Mouse (Mus musculus) liver, postnatal 0 days (tissue): Measurements from ENCODE around the gene Parp6. TPM values are rescaled to one million over a fixed set of nuclear protein-coding genes. Genes with fewer than 3 reads are reported as not detected.
A peak's percentile ranks its signal among the peaks of the same experiment; 100 is the strongest.

Source experiments
- ATAC-seq: fragments of 200-750 bp; cut with Nextera tagmentation; 2 replicates; pipeline ENCODE4 v1.8.0; 2017; ENCODE audit warnings: mild to moderate bottlenecking, moderate library complexity
- DNase-seq: peaks from one replicate; pipeline ENCODE4 v3.0.0-alpha.2; 2016
- H3K27ac ChIP-seq: fragments of 300-500 bp; sonication (generic); 2 replicates; pipeline ENCODE4 v1.5.1; 2014; ENCODE audit warnings: antibody characterized with exemption, moderate library complexity, mild to moderate bottlenecking, low read depth
- H3K27me3 ChIP-seq: fragments of 300-500 bp; sonication (generic); 2 replicates; pipeline ENCODE4 v1.6.1; 2014; ENCODE audit warnings: low read length, control low read depth, mixed read lengths; ENCODE audit not compliant: insufficient read depth
- H3K36me3 ChIP-seq: fragments of 300-500 bp; sonication (generic); replicated peaks from 2 replicates; pipeline ENCODE4 v1.6.1; 2014; ENCODE audit warnings: mild to moderate bottlenecking, control low read depth, low read length, moderate library complexity, mixed read lengths; ENCODE audit not compliant: insufficient read depth
- H3K4me1 ChIP-seq: fragments of 300-500 bp; sonication (generic); 2 replicates; pipeline ENCODE4 v1.6.1; 2014; ENCODE audit warnings: antibody characterized with exemption, mild to moderate bottlenecking, control low read depth; ENCODE audit not compliant: insufficient read depth
- H3K4me2 ChIP-seq: fragments of 300-500 bp; sonication (generic); 2 replicates; pipeline ENCODE4 v1.6.1; 2014; ENCODE audit warnings: low read depth, mild to moderate bottlenecking, low read length, moderate library complexity, mixed read lengths
- H3K4me3 ChIP-seq: fragments of 300-500 bp; sonication (generic); 2 replicates; pipeline ENCODE4 v1.5.1; 2014; ENCODE audit warnings: low read depth, low read length
- H3K9ac ChIP-seq: fragments of 300-500 bp; sonication (generic); replicated peaks from 2 replicates; pipeline ENCODE4 v1.6.1; 2014; ENCODE audit warnings: mild to moderate bottlenecking, moderate library complexity
- H3K9me3 ChIP-seq: fragments of 300-500 bp; sonication (generic); 2 replicates; pipeline ENCODE4 v1.6.1; 2016; ENCODE audit warnings: mild to moderate bottlenecking, control low read depth, low read length, mixed read lengths
- CTCF ChIP-seq: sonication (generic); IDR thresholded peaks from 2 replicates; pipeline ENCODE4 v1.5.1; 2016; ENCODE audit warnings: antibody characterized with exemption, low read depth
- EP300 ChIP-seq: IDR thresholded peaks from 2 replicates; pipeline ENCODE4 v1.6.1; 2016; ENCODE audit warnings: antibody characterized with exemption, low read depth, mild to moderate bottlenecking
- WGBS: fragments of 180-500 bp; shearing (Covaris S2); extraction: QIAGEN DNeasy Blood & Tissue Kit; methylation state at CpG from one replicate; pipeline ENCODE4 v1.1.7; 2014; ENCODE audit not compliant: insufficient replicate concordance; 5-methylcytosine and 5-hydroxymethylcytosine counted together
- polyA plus RNA-seq: library from polyadenylated mRNA; unstranded; fragments of >200 nt; fragmentation: Nextera tagmentation; extraction: Ambion mirVana; gene quantifications from 2 replicates; pipeline ENCODE4 v1.2.1, GENCODE M21; 2015

The Parp6 gene
- polyA plus RNA-seq, 1 experiment from 2014 or later = 3.0 TPM

DNA sequence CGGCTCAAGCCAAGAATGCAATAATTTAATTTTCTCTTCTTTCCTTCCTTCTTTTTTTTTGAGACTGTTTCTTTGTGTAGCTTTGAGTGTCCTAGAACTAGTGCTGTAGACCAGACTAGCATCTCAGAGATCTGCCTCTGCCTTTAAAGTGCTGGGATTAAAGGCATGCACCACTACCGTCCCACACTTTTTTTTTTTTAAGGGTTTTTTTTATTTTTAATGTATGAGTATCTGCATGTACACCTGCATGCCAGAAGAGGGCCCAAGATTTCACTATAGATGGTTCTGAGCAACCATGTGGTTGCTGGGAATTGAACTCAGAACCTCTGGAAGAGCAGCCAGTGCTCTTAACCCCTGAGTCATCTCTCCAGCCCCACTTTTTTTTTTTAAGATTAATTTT, 1.3 kb upstream of the Parp6 start:
- Histone ChIP-seq H3K9ac (no peak overlapping the region), H3K4me2 (no peak overlapping the region), H3K27ac (no peak overlapping the region), H3K4me1 (peaks cover 12% of the 10 kb centered on the region), H3K27me3 (peaks cover 8% of the 10 kb centered on the region; the same call in 1 of the 2 replicates), H3K4me3 (no peak overlapping the region), H3K9me3 (no peaks in the 10 kb centered on the region), H3K36me3 (no peaks in the 10 kb centered on the region)
- DNase-seq = no peak
- 84% methylated on average over 2 of the region's 2 CpGs for WGBS
- no peak for ATAC-seq
- TF ChIP-seq CTCF (no peak), EP300 (no peak)

GRCm38 (mm10) chr9:59617307-59617973, 356 bp downstream of the Parp6 start:
- Histone ChIP-seq H3K27me3 (no peaks in the 10 kb centered on the region), H3K4me1 (peaks cover 12% of the 10 kb centered on the region), H3K36me3 (peaks cover 2% of the 10 kb centered on the region; the same call in 1 of the 2 replicates), H3K9me3 (no peaks in the 10 kb centered on the region), H3K4me2 (peak overlapping the region; percentile 94), H3K9ac (peak overlapping the region; percentile 69), H3K27ac (peak overlapping the region; percentile 30), H3K4me3 (peak overlapping the region; percentile 81)
- ATAC-seq (no peak; the same call in 1 of the 2 replicates), DNase-seq (no peak)
- no peak for TF ChIP-seq CTCF
- no peak for TF ChIP-seq EP300
- under 1% methylated on average over 55 of the region's 58 CpGs for WGBS

- H3K27me3 ChIP-seq = no peaks in the 10 kb centered on the region
- no peak for DNase-seq
- H3K4me2 ChIP-seq = no peak overlapping the region
- no peak for ATAC-seq
- no peak overlapping the region for H3K9ac ChIP-seq
- H3K36me3 ChIP-seq = peaks cover 34% of the 10 kb centered on the region
- no peaks in the 10 kb centered on the region for H3K9me3 ChIP-seq
- no peak overlapping the region for H3K4me3 ChIP-seq
- no peak overlapping the region for H3K27ac ChIP-seq
- H3K4me1 ChIP-seq = no peaks in the 10 kb centered on the region
- 55% methylated on average over 1 of the region's 1 CpGs for WGBS
- TF ChIP-seq EP300 = no peak
- no peak for TF ChIP-seq CTCF
Observed at GRCm38 (mm10) chr9:59638372-59638771, 21.3 kb downstream of the Parp6 start.

DNA sequence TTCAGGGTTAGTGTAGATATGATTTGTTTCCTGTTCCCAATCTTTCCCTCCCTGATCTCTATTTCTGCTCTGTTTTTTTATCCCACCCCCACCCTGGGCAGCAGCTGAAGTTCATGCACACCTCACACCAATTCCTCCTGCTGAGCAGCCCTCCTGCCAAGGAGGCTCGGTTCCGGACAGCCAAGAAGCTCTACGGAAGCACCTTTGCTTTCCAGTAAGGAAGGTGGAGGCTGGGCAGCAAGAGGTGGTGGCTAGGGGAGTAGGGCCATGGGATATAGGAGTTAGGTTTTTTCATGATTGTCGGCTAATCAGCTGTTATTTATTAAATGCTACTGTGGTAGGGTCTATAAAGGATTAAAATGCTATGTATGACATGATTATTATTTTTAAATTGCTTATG, 22.9 kb downstream of the Parp6 start:
- WGBS = 81% methylated on average over 4 of the region's 4 CpGs
- no peak overlapping the region for H3K4me2 ChIP-seq
- DNase-seq = no peak
- H3K27me3 ChIP-seq = 0 out of 2 replicates have a peak, but pooled peaks cover 7% of the 10 kb centered on the region
- no peak overlapping the region for H3K4me3 ChIP-seq
- H3K27ac ChIP-seq = no peak overlapping the region
- no peak overlapping the region for H3K9ac ChIP-seq
- H3K36me3 ChIP-seq = peaks cover 34% of the 10 kb centered on the region
- no peaks in the 10 kb centered on the region for H3K9me3 ChIP-seq
- no peak for ATAC-seq
- TF ChIP-seq CTCF (no peak), EP300 (no peak)
- no peaks in the 10 kb centered on the region for H3K4me1 ChIP-seq

DNA sequence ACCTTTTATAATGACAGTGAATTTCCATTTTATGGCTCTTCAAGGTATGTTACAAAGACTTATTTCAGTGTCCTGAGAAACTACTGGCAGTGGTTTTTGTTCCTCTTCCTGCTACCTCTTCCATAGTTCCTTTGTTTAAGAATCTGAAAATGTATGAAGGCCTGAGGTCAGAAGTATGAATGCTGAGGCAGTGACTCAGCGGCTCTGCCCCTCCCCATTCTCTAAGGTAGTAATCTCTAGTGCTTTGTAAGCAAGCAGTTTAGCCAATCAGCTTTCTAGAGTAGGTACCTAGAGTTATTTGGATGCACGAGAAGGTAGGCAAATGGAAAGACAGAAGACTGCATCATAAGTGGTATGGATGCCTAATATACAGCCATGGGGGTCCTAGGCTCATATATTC, 24.2 kb downstream of the Parp6 start:
- Histone ChIP-seq H3K4me1 (no peaks in the 10 kb centered on the region), H3K9ac (no peak overlapping the region), H3K4me2 (no peak overlapping the region), H3K4me3 (no peak overlapping the region), H3K27me3 (0 out of 2 replicates have a peak, but pooled peaks cover 7% of the 10 kb centered on the region), H3K27ac (no peak overlapping the region), H3K9me3 (no peaks in the 10 kb centered on the region), H3K36me3 (peaks cover 29% of the 10 kb centered on the region)
- ATAC-seq (no peak), DNase-seq (no peak)
- 65% methylated on average over 2 of the region's 2 CpGs for WGBS
- no peak for TF ChIP-seq CTCF
- no peak for TF ChIP-seq EP300

- H3K9me3 ChIP-seq = no peaks in the 10 kb centered on the region
- H3K36me3 ChIP-seq = peaks cover 9% of the 10 kb centered on the region; the same call in 1 of the 2 replicates
- H3K27me3 ChIP-seq = peaks cover 35% of the 10 kb centered on the region
- DNase-seq = no peak
- no peak overlapping the region for H3K9ac ChIP-seq
- no peak overlapping the region for H3K27ac ChIP-seq
- H3K4me1 ChIP-seq = 0 out of 2 replicates have a peak, but pooled peaks cover 2% of the 10 kb centered on the region
- H3K4me2 ChIP-seq = no peak overlapping the region
- no peak overlapping the region for H3K4me3 ChIP-seq
- ATAC-seq = no peak
- 93% methylated on average over 4 of the region's 4 CpGs for WGBS
- no peak for TF ChIP-seq CTCF
- no peak for TF ChIP-seq EP300
Observed at GRCm38 (mm10) chr9:59649911-59650310, 32.8 kb downstream of the Parp6 start.
